7 mouse cellular contexts compared by ENCODE assay signal in genomic region chr17:31658468-31659185, GRCm38 (mm10). TPM values are rescaled to one million over a fixed set of nuclear protein-coding genes. Genes with fewer than 3 reads are reported as not detected.
A peak's percentile ranks its signal among the peaks of the same experiment; 100 is the strongest.
DNase-seq lines count a peak whose midpoint lies in the region; ATAC-seq lines count a peak whose summit lies in the region.

Gene U2af1 (minus strand): TSS chr17:31658892.

- ATAC-seq in embryonic facial prominence, embryonic 12.5 days (ENCODE audit: insufficient number of reproducible peaks, insufficient read depth, low FRiP score, low TSS enrichment): peak; percentile 98
- peak; percentile 96 for ATAC-seq in limb, embryonic 11.5 days (ENCODE audit: insufficient number of reproducible peaks, low FRiP score, low TSS enrichment, low read depth)
- ATAC-seq in midbrain, embryonic 14.5 days (ENCODE audit: low FRiP score, low TSS enrichment): peak; percentile 98

- peak; percentile 98 for DNase-seq in adrenal gland, postnatal 25 days
- DNase-seq in heart, adult 11 months: peak; percentile 100
- peak; percentile 98 for DNase-seq in kidney, adult 18-20 months
- peak; percentile 98 for DNase-seq in limb, embryonic 11.5 days (ENCODE audit: low spot score)
- peak; percentile 100 for DNase-seq in midbrain, embryonic 14.5 days
- peak; percentile 95 to 99 for DNase-seq in spleen, adult 18-20 months

- H3K4me3 ChIP-seq in embryonic facial prominence, embryonic 12.5 days: peak within 1 kb of the TSS; percentile 100
- peak within 1 kb of the TSS; percentile 96 for H3K4me3 ChIP-seq in limb, embryonic 11.5 days (ENCODE audit: low read depth, low read length)
- H3K4me3 ChIP-seq in midbrain, embryonic 14.5 days (replicated peaks; ENCODE audit: low read depth, low read length): peak within 1 kb of the TSS; percentile 96

- H3K36me3 ChIP-seq in embryonic facial prominence, embryonic 12.5 days: peaks cover 22% of the 10 kb centered on the region
- peaks cover 9% of the 10 kb centered on the region for H3K36me3 ChIP-seq in limb, embryonic 11.5 days (ENCODE audit: control insufficient read depth, insufficient read depth, low read length)
- peaks cover 17% of the 10 kb centered on the region for H3K36me3 ChIP-seq in midbrain, embryonic 14.5 days (ENCODE audit: control insufficient read depth, insufficient read depth, low read length)

- H3K9ac ChIP-seq in embryonic facial prominence, embryonic 12.5 days: peak within 1 kb of the TSS; percentile 99
- peak within 1 kb of the TSS; percentile 98 for H3K9ac ChIP-seq in limb, embryonic 11.5 days (ENCODE audit: low read length)
- H3K9ac ChIP-seq in midbrain, embryonic 14.5 days (replicated peaks; ENCODE audit: low read length): peak within 1 kb of the TSS; percentile 91

- H3K27me3 ChIP-seq in embryonic facial prominence, embryonic 12.5 days: no peaks in the 10 kb centered on the region
- no peaks in the 10 kb centered on the region for H3K27me3 ChIP-seq in limb, embryonic 11.5 days (ENCODE audit: control insufficient read depth, insufficient read depth, low read length)
- no peaks in the 10 kb centered on the region for H3K27me3 ChIP-seq in midbrain, embryonic 14.5 days (ENCODE audit: control insufficient read depth, insufficient read depth, low read length)

- H3K27ac ChIP-seq in embryonic facial prominence, embryonic 12.5 days: peak within 1 kb of the TSS; percentile 88
- peak within 1 kb of the TSS; percentile 68 for H3K27ac ChIP-seq in limb, embryonic 11.5 days (replicated peaks; ENCODE audit: low read depth, low read length)
- H3K27ac ChIP-seq in midbrain, embryonic 14.5 days (replicated peaks; ENCODE audit: low read depth, low read length): peak within 1 kb of the TSS; percentile 85

- H3K4me2 ChIP-seq in embryonic facial prominence, embryonic 12.5 days (replicated peaks): peak within 1 kb of the TSS; percentile 65
- H3K4me2 ChIP-seq in limb, embryonic 11.5 days (ENCODE audit: low read depth, severe bottlenecking): peak within 1 kb of the TSS; percentile 86
- H3K4me2 ChIP-seq in midbrain, embryonic 14.5 days (ENCODE audit: low read length): peak within 1 kb of the TSS; percentile 92

- no peaks in the 10 kb centered on the region for H3K9me3 ChIP-seq in embryonic facial prominence, embryonic 12.5 days
- H3K9me3 ChIP-seq in limb, embryonic 11.5 days (ENCODE audit: control insufficient read depth, low read length): no peaks in the 10 kb centered on the region
- no peaks in the 10 kb centered on the region for H3K9me3 ChIP-seq in midbrain, embryonic 14.5 days (ENCODE audit: control insufficient read depth, low read length)

- under 1% methylated on average over 77 of the region's 77 CpGs for WGBS in embryonic facial prominence, embryonic 12.5 days
- WGBS in limb, embryonic 11.5 days: under 1% methylated on average over 72 of the region's 77 CpGs
- WGBS in midbrain, embryonic 14.5 days: under 1% methylated on average over 77 of the region's 77 CpGs

- H3K4me1 ChIP-seq in embryonic facial prominence, embryonic 12.5 days: peaks cover 9% of the 10 kb centered on the region
- peaks cover 4% of the 10 kb centered on the region for H3K4me1 ChIP-seq in limb, embryonic 11.5 days (ENCODE audit: control insufficient read depth, insufficient read depth, low read length)
- H3K4me1 ChIP-seq in midbrain, embryonic 14.5 days (ENCODE audit: control insufficient read depth, insufficient read depth, low read length): peaks cover 8% of the 10 kb centered on the region

RNA-seq across cellular contexts. Expression of gene U2af1, which starts in this region (rescaled TPM):
- total RNA-seq in adrenal gland, postnatal 25 days (2021): 147 and 148 TPM in 2 replicates
- 378 and 390 TPM in 2 replicates for polyA plus RNA-seq in embryonic facial prominence, embryonic 12.5 days (2016; fragmentation: Nextera tagmentation; extraction: Ambion mirVana)
- 230 and 242 TPM in 2 replicates for polyA plus RNA-seq in limb, embryonic 11.5 days (2014; fragmentation: Nextera tagmentation; extraction: Ambion mirVana)
- 124 and 168 TPM in 2 replicates for polyA plus RNA-seq in midbrain, embryonic 14.5 days (2014; fragmentation: Nextera tagmentation; extraction: Ambion mirVana)

Comparison
In these comparisons a context has a peak if more than half of its experiments do, and no peak if none do; other contexts are left out.
1. Peak in every context shown above with its lines: DNase-seq, ATAC-seq, H3K4me3 ChIP-seq and H3K27ac ChIP-seq.